Mouse (Mus musculus) neutrophil, adult 5-6 weeks (primary cell): ENCODE results near the gene Rims4. TPM values are rescaled to one million over a fixed set of nuclear protein-coding genes. Genes with fewer than 3 reads are reported as not detected.

Experiments
- ATAC-seq: fragments of 151-379, 151-347 bp; 2 replicates; pipeline ENCODE4 v1.8.0; 2017; ENCODE audit warnings: mild to moderate bottlenecking, moderate TSS enrichment; ENCODE audit not compliant: insufficient number of reproducible peaks, poor library complexity, low FRiP score, severe bottlenecking; ENCODE audit errors: extremely low read depth
- total RNA-seq: library from RNA; stranded (forward); fragments of 200-1000 nt; gene quantifications from 2 replicates; pipeline ENCODE4 v1.2.3, GENCODE M21; 2017

The Rims4 gene
- total RNA-seq, 1 experiment from 2014 or later: not detected

DNA sequence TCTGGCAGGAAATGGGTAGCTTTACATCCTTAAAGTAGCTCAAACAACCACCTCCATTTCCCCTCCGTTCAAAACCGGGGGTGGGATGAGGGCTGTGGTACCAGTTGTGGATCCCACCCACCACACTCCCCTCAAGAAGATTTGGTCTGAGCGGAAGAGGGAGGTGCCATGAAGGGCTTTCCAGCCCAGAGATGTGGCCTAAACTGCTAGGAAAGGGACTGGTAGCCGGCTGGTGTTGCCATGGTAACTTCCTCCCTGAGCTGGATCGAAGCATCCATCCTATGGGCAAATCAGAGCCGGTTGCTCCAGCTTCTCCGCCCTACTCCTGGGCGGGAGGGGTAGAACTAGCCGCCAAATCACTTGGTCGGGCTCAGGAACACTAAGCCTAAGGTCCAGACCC lies 4.4 kb downstream of the Rims4 start:
- ATAC-seq: no peak

DNA sequence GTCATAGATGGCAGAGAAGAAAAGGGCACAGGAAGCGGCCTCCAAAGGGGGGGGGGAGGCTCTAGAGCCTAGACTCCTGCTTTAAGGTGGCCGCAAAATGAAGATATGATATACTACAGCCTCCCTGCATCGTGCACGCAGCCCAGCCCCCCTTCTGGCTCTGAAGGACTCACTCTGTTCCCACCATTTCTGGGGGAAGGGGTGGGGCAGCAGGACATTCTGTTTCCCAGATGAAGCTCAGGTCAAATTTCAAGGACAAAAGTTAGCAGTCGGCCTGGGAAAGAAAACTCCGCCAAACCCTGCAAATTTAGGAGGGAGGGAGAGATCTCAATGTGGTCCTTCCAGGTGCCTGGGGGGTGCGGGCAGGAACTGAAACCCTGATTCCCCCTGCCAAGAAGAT lies 4.8 kb downstream of the Rims4 start:
- ATAC-seq: no peak

DNA sequence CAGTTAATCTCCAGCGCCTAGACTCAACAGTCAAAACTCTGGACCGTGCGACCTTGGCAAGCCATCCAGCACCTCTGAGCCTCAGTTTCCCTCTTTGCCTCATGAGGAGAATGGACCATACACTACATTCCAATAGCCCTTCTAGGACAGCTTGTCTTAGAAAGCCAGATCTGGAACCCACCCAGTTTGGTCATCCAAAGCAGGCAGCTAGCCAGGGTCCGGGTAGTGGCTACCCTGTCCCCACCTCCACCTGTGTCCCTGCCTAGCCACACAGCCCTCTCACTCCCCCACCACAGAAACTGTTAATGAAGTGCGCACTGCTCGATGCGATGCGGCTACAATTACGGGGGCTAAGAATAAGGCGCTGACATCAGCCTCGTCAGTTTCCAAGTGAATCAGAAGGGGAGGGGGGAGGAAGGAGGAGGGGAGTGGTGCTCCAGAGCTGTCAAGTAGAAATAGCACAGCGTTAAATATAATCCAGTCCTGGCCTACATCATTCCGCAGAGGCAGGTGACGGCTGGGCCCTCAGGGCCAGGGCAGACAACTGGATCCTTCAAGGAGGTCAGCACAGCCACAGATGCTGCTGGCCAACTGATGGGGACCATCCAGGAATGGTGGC lies 6.5 kb downstream of the Rims4 start:
- no peak for ATAC-seq

DNA sequence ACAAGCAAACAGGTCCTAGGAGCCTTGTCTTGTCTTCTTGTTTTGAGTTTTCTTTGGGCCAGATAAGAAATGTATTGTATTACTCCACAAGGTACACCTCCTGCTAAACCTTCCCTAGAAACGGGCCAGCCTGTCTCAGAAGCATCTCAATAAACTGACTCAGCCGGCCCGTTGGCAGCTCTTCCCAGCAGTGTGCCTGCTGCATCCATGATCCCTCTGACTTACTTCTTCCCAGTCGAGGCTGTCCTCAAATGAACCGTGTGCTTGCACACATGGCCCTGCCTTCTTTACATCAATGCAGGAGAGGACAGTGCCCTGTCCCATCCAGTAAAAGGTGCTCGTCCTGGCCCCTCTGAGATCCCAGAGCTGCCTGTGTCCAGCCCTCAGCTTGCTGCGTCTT lies 8.9 kb downstream of the Rims4 start:
- no peak for ATAC-seq

DNA sequence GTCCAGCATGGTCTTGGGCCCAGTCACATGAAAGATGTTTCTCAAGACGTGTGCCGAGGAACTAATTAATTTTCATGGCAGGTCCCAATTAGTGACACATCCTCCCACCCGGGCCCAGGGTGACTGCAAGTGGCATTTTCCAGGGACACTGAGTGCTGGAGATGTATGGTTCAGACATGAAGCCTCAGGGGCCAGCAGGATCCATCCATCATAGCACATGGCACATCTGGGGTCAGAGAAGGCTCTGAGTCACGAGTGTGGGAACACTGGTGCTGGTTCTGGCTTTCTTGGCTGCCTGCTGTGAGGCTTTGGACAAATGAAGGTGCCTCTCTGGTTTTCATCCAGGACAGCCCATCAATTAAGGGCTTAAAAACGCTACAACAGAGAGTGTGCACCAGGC lies 11.4 kb downstream of the Rims4 start:
- ATAC-seq: no peak

DNA sequence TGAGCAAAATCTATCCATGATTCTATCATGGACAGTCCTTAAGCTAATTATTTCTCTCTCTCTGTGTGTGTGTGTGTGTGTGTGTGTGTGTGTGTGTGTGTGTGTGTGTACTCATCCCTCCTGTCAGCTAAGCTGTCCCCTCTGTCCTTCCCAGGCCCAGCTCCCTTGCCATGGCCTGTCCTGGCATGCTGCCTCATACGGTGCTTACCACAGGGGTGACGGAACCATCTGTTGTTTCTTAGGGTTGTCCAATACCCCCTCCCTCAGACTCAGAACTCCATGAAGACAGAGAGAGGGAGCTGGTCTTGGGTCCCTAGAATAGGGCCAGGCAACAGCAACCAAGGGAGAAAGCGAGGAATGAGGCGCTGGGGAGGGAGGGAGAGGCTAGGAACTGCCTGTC lies 14.2 kb downstream of the Rims4 start:
- ATAC-seq: no peak

DNA sequence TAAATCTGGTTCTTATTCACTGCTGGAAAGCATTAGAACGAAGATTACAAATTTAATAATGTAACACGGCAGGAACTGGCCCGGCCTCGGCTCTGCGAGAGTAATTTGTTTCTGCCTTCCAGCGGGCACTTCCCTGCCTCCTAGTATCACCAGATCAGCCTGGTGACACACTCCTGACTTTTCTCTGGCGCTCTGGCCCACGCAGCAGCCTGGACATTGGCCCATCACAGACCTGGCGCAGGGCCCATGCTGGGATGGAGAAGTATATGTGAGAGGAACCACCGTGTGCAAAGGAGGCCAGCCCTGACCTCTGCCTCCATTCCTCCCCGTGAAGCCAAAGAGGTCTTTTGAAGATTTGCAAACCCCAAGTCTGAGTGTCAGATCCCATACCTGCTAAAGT lies 15.0 kb downstream of the Rims4 start:
- no peak for ATAC-seq

DNA sequence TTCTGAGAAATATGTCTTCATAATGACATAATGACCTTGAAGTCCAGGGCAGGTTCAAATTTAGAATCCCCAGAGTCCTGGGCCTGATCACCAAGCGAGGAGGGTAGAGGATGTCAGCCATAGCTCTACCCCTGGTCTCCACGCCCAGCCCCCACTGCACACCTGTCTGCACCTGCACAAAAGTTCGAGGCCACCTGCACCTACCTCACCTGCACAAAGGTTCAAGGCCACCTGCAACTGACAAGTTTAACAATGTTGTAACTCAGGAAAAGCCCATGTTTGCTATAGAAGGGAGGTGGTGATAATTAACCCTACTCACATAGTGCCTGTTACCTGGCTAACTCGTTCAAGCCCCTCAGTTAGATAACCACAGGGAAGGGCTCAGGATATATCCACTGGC lies 16.0 kb downstream of the Rims4 start:
- no peak for ATAC-seq

DNA sequence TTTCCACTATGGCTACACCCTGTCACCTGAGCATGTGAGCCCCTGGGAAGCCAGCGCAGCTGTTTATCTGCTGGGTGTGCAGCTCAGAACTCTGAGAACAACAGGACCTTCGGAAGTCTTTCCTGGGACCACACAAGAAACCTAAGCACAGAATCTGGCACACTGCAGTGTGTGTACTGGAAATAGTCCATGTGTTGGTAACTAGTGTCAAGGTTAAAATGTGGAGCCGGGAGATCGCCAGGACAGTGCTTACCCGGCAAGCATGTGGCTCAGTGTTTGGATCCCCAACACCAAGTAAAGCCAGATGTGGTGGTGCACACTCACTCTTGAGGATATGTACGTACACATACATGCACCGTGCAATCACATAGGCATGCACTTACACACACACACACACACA lies 17.4 kb downstream of the Rims4 start:
- no peak for ATAC-seq

DNA sequence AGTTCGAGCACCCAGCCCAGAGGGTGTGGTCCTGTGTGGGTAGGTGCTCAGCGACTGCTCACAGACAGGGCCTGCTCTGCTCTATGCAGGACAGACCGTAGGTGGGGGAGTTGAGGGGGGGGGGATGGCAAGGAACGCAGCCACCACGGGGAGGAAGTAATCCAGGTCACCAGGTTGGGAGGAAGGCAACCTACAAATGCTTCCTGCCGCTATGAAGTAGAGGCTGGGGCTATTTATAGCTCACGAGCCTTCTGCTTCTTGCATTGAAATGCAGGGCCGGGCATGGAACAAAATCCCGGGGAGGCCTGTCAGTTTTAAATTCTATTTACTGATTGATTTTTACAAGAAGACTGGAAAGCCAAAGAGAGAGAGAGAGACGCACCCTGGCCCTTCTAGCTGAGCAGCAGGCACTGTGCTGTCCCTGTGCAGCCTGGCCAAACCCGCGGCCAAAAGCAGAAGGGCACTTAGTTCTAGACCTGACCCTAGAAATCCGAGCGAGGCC lies 18.5 kb downstream of the Rims4 start:
- no peak for ATAC-seq

DNA sequence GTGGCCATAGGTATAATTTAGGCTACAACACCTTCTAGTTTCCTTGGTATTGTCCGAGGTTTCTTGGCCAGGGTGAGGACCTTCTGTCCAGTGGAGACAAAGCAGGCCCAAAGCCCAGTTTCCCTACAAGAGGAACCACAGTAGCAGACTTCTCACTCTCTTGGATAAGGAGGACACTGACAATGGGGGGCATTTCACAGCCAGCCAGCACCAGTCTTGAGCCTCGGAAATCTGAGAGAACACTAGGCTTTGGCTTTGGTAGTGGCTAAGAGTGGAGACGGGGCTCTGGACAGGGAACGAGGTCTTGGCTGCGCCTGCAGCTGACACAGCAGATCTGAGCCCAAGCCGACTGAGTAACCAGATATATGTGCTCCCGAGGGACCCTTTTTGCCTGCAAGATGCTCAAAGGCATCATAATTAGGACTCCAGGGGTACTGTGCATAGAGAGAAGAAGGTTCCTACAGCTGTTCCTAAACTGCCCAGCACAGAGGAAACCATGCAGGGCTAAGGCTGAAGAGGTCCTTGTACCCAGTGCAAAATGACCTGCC lies 20.4 kb downstream of the Rims4 start:
- ATAC-seq: no peak

DNA sequence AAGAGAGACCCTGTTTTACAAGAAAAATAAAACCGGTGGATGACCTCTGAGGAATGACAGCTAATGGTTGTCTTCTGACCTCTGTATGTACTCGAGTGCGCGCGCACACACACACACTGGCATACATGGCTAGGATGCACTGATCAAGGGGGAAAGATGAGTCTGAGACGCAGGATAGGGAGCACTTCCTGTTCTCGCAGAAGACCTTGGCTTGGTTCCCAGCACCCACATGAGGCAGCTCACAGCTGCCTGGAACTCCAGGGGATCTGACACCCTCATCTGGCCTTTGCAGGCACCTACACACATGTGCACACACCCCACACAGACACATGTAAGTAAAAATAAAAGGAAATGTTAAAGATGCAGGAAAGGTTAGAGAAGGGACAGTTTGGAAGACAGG lies 21.5 kb downstream of the Rims4 start:
- ATAC-seq: no peak

DNA sequence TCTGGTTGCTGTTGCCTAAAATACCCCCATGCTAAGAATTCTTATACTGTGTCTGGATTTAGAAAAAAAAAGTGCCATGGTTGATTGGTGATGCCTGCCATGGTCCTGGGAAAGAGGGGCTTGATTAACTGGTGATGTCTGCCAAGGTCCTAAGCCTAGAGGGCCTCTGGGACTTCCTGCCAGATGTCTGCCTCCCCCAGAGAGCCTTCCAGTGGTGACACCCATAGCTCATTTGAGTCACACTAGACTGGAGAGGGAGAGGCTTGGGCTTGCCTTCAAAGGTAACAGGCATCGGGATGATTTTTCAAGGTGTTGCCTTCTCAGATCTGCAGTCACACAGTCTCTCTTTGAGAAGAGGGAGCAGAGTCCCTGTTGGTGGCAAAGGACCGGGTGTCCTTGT lies 23.3 kb downstream of the Rims4 start:
- ATAC-seq: no peak

DNA sequence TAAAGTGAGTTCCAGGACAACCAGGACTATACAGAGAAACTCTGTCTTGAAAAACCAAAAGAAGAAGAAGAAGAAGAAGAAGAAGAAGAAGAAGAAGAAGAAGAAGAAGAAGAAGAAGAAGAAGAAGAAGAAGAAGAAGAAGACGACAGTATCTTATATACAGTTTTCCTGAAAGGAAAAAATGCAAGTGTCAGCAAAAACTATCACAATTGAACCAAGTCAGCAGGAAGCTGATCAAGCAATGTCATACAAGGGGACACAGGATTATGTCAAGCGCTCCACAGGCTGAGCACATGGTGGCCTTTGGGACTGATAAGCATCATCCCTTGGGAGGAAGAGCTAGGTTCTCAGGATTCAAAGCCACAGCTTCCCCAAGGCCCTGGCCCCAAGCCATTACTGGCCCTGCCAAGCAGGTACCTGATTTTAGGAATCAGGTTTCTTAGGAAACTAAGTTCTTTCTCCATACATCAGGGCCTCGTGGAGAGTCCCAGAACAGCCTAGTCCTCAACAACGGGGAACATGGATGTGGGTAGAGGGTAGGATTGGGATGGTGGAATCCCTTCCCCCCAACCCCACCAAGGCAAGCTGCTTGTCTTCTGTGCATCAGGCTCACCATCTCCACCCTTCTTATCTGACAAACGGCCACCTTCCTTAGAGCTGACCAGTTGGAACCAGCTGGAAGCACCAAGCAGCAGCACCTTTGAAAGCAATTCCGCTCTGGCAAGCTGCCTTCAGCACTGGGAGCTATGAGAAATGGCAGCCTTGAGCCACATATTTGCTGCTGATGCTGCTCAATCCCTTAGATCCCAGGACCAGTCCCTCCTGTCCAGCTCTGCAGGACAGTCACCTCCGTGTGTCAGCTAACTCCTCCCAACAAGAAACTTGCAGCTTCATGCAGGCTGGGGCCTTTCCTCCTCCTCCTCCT lies 24.8 kb downstream of the Rims4 start:
- ATAC-seq: no peak

DNA sequence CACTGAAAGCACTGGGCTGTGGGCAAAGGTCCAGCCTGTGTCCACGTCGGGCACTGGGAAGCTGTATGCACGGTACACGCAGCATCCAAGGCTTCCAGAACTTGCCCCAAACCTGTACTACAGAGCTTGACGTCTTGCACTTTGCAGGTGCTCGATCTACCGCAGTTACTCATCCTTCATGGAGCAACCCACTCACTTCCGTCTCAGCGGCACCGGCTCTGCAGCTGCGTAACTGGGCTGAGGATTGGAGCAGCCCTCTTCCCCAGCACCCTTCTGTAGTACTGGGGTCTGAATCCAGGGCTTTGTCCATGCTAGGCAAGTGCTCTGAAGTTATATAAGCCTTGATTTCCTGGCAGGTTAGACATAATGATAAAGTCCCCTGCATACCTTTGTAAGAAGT lies 27.2 kb downstream of the Rims4 start:
- ATAC-seq: no peak

DNA sequence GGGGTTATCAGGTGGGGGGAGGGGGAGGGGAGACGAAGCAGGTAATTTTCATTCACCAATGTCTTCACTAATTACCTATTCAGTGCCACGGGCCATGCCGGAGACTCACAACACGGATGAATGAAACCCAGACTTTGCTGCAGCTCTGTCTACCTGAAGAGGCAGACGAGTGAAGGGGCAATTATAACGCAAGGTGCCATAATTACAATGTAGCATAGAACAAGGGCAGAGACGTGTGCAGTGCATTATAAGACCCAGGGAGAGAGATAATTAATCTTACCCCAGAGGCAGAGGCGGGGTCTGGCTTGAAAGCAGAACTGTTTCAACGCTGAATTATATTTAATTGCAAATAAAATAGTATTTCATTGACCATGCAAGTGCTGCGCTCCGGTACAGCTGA lies 27.9 kb downstream of the Rims4 start:
- ATAC-seq: no peak

DNA sequence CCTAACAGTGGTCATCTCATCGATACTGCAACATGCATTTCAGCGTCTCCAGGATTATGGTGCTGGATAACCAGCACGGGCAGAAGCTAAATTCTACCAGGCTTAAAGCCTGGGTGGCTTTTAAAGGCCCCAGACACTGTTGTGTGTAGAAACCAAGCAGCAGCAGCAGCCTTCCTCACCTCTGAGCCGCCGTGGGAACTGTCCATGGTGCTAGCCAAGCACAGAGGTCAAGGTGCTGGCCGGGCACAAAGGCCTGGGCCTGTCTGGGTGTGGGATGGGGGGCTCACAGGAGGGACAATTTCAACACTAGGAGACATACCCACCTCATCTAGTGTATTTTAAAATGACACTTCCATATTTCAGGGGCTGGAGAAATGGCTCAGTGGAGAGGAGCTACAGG lies 29.1 kb downstream of the Rims4 start:
- ATAC-seq: no peak

DNA sequence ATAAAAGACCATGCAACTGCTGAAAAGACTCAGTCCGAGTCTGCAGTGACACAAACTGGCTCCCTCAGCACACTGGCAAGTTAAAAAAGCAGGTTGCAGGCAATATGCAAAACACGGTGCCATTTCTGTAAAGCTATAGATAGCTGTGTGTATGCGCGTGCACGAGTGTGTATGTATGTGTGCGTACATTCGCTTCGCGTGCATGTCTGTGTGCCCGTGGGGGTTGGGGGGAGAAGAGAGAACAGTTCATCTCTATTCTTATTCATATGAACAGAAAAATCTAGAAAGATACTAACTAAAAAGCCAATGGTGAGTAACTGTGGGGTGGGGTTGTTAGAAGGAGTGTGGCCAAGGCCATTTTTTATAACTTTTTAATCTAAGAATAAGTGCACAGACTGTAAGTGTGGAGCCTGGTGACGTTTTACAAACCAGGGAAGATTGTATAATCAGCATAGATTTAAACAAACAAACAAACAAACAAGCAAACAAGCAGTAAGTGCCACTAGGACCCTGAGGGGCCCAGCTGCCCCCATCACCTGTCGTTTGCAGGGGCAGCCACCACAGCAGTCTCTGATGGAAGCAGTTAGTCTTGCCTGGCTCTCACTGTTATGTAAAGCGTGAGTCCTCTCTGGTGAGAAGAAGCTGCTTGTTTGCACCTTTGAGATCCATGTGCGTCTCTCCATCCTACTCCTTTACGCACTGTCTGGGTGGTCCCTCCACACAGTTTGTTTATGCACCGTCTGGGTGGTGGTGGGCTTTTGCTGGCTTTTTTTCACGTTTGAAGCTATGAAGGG lies 35.4 kb downstream of the Rims4 start:
- ATAC-seq: no peak

DNA sequence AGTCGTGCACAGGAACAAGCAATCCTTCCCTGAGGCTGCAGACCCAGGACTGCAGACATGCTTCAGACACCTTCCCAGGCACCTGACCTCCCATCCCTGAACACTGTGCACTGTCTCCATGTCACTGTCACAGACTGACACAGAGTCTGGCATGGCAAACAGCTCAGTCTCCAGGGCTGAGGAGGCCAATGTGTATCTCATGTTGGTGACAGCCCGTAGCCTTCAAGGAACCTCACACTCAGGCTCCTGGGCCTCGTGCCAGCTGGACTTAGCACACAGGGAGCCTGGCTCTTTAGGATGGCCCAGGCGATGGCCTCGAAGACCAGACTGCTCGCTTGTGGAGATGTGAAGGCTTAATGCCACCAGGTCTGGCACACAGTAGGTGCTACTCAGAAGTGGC lies 37.6 kb downstream of the Rims4 start:
- no peak for ATAC-seq
